Mouse (Mus musculus) cerebellum, adult 2 months (tissue): ENCODE results near the gene Lin37.

Source experiments
- CTCF ChIP-seq: fragments of 200-500 bp; IDR thresholded peaks from 2 replicates; pipeline ENCODE4 v1.5.1; 2011; ENCODE audit warnings: low read depth, mild to moderate bottlenecking, control low read depth, low read length, moderate library complexity, borderline replicate concordance; ENCODE audit not compliant: insufficient read depth
- POLR2A ChIP-seq: fragments of 200-500 bp; IDR thresholded peaks from 2 replicates; pipeline ENCODE4 v1.6.1; 2011; ENCODE audit warnings: low read length, control low read depth, borderline replicate concordance; ENCODE audit not compliant: insufficient read depth

- TF ChIP-seq CTCF (no peak), POLR2A (no peak)
Observed at GRCm38 (mm10) chr7:30604944-30605343, 45.3 kb upstream of the Lin37 start.
